In genomic region chr4:117676903-117677302, GRCm38 (mm10) we compare ENCODE assay signal across 7 mouse cellular contexts. TPM values are rescaled to one million over a fixed set of nuclear protein-coding genes. Genes with fewer than 3 reads are reported as not detected.
DNase-seq lines count a peak whose midpoint lies in the region; ATAC-seq lines count a peak whose summit lies in the region.

No protein-coding gene starts in this region.

- no peak overlapping the region for H3K4me3 ChIP-seq in forebrain, embryonic 14.5 days (ENCODE audit: low read depth, low read length)

- ATAC-seq in forebrain, embryonic 14.5 days: peak; percentile 74

- no peak overlapping the region for H3K4me2 ChIP-seq in forebrain, embryonic 14.5 days (ENCODE audit: low read length)

- peak; percentile 50 for DNase-seq in T-cell, adult 2 months (ENCODE audit: low spot score)
- DNase-seq in cerebellum, adult 11 months: peak; percentile 70
- DNase-seq in forebrain, embryonic 14.5 days (ENCODE audit: low spot score): peak; percentile 92
- DNase-seq in hindlimb bud, embryonic 11.5 days (ENCODE audit: extremely low spot score, low read depth, low spot score): peak; percentile 86
- peak; percentile 82 to 89 for DNase-seq in left cerebral cortex, adult 18-20 months (ENCODE audit: low spot score in 2 of 2)
- peak; percentile 87 for DNase-seq in mesoderm, embryonic 11.5 days (ENCODE audit: low read depth, low spot score)
- DNase-seq in right cerebral cortex, postnatal 14 days: peak; percentile 89

- H3K27me3 ChIP-seq in forebrain, embryonic 14.5 days (replicated peaks; ENCODE audit: control insufficient read depth, insufficient read depth, low read length): no peaks in the 10 kb centered on the region

- H3K9ac ChIP-seq in forebrain, embryonic 14.5 days (ENCODE audit: low read length): no peak overlapping the region

- H3K36me3 ChIP-seq in forebrain, embryonic 14.5 days (ENCODE audit: control insufficient read depth, insufficient read depth, low read length): peaks cover 77% of the 10 kb centered on the region

- no peaks in the 10 kb centered on the region for H3K9me3 ChIP-seq in forebrain, embryonic 14.5 days (replicated peaks; ENCODE audit: control insufficient read depth, low read length)

- peaks cover 4% of the 10 kb centered on the region; the same call in 1 of the 2 replicates for H3K4me1 ChIP-seq in forebrain, embryonic 14.5 days (ENCODE audit: control insufficient read depth, insufficient read depth, low read length)

- WGBS in forebrain, embryonic 14.5 days: 9% methylated on average over 3 of the region's 3 CpGs

- no peak overlapping the region for H3K27ac ChIP-seq in forebrain, embryonic 14.5 days (ENCODE audit: low read depth, low read length)

RNA-seq across cellular contexts. Expression of gene Dmap1, which starts 5.2 kb away (rescaled TPM):
- 94.9 and 97.6 TPM in 2 replicates for polyA plus RNA-seq in forebrain, embryonic 14.5 days (2014; fragmentation: Nextera tagmentation; extraction: Ambion mirVana)
- total RNA-seq in left cerebral cortex, adult 18-20 months (2021): 10 to 100 TPM; 38.8 to 39.6 TPM

RNA-seq across cellular contexts. Expression of gene Gm12845, which starts 47.3 kb away (rescaled TPM):
- not detected in 2 replicates for polyA plus RNA-seq in forebrain, embryonic 14.5 days (2014; fragmentation: Nextera tagmentation; extraction: Ambion mirVana)
- not detected for total RNA-seq in left cerebral cortex, adult 18-20 months (2021)
